Mouse (Mus musculus) liver, adult (tissue): ENCODE measurements around the gene Olfr669.

Experiments
- GATA4 ChIP-seq: IDR thresholded peaks from 2 replicates; pipeline ENCODE4 v1.6.1; 2014; ENCODE audit warnings: mild to moderate bottlenecking, low read length; ENCODE audit not compliant: insufficient replicate concordance

The Olfr669 gene

DNA sequence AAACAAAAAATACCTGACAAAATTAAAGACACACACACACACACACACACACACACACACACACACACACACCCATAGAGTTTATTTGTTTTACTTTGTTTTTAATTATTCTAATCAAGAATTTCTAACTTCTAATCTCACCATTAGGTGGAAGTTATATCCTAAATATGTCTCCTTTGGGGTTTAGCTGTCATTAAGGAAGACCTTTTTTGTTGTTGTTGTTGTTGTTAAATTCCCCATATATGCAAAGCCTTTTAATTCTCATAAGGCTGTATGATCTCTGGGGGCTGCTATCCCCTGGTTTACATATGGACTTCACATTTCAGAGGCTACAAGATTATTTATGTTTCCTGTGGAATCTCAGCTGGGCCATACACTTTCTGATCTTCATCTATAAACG lies at the start of gene Olfr669:
Gene Olfr669, plus strand, starts transcription at position 301 of the 400 bp plus-strand sequence.
- no peak for TF ChIP-seq GATA4

GRCm38 (mm10) chr7:104895852-104896251 lies 38.2 kb upstream of the Olfr669 start, which contains the start of gene Olfr666:
TSS of gene Olfr666 (minus strand) at chr7:104895952.
- TF ChIP-seq GATA4, result no peak

DNA sequence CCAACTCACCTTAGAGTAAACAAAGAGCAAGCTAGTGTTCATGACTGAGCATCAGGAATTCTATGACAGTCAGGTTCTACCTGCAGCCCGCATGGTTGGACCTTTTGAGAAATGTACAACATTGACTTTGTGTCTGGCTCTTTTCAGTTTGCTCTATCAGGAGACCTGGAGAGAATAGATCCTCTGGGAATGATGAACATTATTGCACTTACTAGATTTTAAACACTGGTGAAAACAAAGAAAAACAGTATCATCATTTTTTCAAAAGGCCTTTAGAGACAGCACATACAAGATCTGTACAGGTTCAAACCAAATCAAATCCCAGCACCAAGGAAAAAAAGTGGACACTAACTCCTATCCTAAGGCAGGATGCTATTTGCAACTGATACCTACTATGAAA lies 12.7 kb upstream of the Olfr669 start, which contains the start of gene Olfr667:
Gene Olfr667, minus strand, starts transcription at position 101 of the 400 bp plus-strand sequence.
- no peak for TF ChIP-seq GATA4

DNA sequence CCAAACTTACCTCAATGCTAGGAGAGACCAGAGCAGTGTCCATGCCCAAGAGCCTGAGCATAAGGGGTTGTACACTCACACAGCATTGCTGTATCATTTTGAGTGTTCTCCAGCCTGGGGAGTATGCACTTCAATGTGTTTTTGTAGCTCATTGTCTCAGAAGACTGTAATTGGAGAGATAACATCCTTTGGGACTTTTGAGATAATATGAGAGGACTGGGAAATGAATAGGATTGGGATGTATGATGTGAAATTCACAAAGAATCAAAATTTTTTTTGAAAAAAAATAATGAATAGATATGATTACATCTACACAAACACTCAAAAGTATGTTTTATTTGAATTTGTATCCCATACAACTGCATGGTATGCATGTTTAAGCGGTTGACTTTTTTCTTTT lies 6.1 kb upstream of the Olfr669 start, which contains the start of gene Olfr668:
Gene Olfr668, minus strand, starts transcription at position 101 of the 400 bp plus-strand sequence.
- no peak for TF ChIP-seq GATA4

- no peak for TF ChIP-seq GATA4
Measured at GRCm38 (mm10) chr7:104962520-104962919, 28.5 kb downstream of the Olfr669 start, which contains the start of gene Olfr670. TSS of gene Olfr670 (minus strand) at chr7:104962620.

DNA sequence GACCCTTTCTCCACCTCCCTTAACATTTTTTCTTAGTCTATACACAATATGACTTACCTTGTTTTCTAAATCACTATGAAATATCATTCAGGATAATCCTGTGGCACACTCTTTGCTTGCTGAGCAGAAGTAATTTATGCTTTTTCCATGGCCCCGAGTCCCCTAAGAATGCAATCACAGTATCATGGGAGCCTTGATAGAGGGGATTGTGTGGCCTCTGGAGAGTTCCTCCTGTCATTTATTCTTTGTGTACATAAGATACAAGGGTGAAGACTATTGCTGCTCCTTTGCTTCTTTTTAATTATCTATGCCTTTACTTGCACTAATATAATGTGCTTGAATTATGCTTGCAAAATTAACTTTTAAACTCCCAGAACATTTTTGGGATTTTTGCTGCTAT lies 45.0 kb downstream of the Olfr669 start, which contains the start of gene Olfr671:
Gene Olfr671, minus strand, starts transcription at position 101 of the 400 bp plus-strand sequence.
- no peak for TF ChIP-seq GATA4
